Mouse (Mus musculus): ENCODE measurements around the gene Ipo4. TPM values are rescaled to one million over a fixed set of nuclear protein-coding genes. Genes with fewer than 3 reads are reported as not detected.

Ipo4 gene
- total and polyA plus RNA-seq, 3 experiments, result 46.2 to 132 TPM; not detected in 1

DNA sequence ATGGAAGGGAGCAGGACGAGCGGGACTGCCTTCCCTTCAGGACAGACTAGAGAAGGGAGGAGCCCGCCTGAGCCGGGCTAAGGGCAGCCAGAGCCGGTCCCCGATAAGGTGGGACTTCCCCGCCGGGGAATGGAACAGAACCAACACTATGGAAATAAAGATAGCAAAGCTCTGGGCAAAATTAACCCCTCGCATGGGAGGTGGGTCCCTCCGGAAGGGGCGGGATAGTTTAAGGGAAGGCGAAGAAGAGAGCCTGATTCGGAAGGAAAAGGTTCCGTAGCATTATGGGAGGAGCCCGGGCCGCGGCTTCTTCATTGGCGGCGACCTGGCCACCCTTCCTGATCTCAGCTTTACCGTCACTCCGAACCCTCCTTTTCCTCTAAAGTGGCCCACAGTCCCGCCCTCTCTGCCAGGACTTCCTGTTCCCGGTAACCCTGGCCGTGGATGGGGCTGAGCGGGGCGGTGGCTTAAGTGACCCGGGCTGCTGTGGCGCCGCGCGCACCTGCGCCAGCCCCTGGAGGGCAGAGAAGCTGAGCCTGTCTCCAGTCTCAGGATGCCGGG lies 44.3 kb downstream of the Ipo4 start, which contains the start of gene Rnf31 (continued):
- peak; percentile 41; the same call in 1 of the 2 replicates for TF ChIP-seq TBP (IDR thresholded peaks at IDR 0.05; ENCODE audit: low read depth, low read length)
- TF ChIP-seq ZC3H11A (IDR thresholded peaks at IDR 0.05; ENCODE audit: low read depth, low read length), result no peak
- TF ChIP-seq TCF12 (IDR thresholded peaks at IDR 0.05; ENCODE audit: low read depth, low read length), result peak; percentile 43; the same call in 1 of the 2 replicates

DNA sequence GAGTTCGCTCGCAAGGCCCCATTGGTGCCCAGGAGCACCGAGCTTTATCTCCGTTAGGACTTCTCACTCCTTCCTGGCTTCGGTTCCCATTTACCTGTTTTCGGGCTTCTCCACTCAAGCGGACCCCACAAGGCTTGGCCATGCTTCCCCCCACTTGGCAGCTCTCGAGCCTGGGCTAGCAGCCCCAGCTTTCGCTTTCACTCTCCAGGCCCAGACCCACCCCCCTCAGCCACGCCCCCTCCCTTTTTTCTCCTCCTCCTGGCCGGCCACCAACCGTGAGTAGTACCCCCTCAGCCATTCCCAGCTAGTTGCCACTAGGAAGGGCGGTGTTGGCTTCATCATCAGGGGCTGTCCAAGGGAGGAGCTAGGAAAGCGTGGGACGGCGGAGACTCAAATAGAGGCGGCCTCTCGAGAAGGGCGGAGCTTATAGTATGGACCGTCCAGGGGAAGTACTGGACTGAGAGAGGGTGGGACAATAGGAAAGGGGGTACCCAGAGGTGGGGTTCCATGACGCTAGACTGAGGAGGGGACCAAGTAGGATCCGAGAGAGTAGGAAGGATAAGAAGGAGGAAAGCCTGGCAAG lies 44.9 kb downstream of the Ipo4 start, which contains the start of gene Psme2:
Gene Psme2, minus strand, starts transcription at position 366 of the 583 bp plus-strand sequence.
- no peaks in the 10 kb centered on the region for H3K9me3 ChIP-seq (replicated peaks; ENCODE audit: insufficient read depth, low read length)
- peaks cover 24% of the 10 kb centered on the region for H3K79me2 ChIP-seq (ENCODE audit: control insufficient read depth, insufficient read depth, low read length, poor library complexity)
- H3K36me3 ChIP-seq (ENCODE audit: control insufficient read depth in 1 of 2, insufficient read depth in 2 of 2, low read length in 2 of 2), result peaks cover 3 to 25% of the 10 kb centered on the region in 2 experiments; a peak in 3 of 4 replicates
- H3K27me3 ChIP-seq (ENCODE audit: control insufficient read depth in 1 of 2, insufficient read depth in 2 of 2, low read length in 2 of 2), result no peaks in the 10 kb centered on the region
- peaks cover 3 to 39% of the 10 kb centered on the region in 2 experiments for H3K4me1 ChIP-seq (ENCODE audit: control insufficient read depth in 1 of 2, insufficient read depth in 2 of 2, low read length in 2 of 2)
- peak; percentile 98 for DNase-seq (ENCODE audit: low read depth, low spot score)
- no peak; the same call in 1 of the 2 replicates for TF ChIP-seq TCF12 (IDR thresholded peaks at IDR 0.05; ENCODE audit: low read depth, low read length)
- TF ChIP-seq ELF1 (IDR thresholded peaks at IDR 0.05; ENCODE audit: low read depth, low read length), result peak; percentile 15; the same call in 1 of the 2 replicates
- TF ChIP-seq POLR2A (IDR thresholded peaks at IDR 0.05; ENCODE audit: control insufficient read depth in 1 of 2, insufficient read depth in 1 of 2, low read depth in 1 of 2, low read length in 2 of 2, poor library complexity in 1 of 2), result peak; percentile 54 to 66; a peak in 2 of 4 replicates
- peak; percentile 74 for TF ChIP-seq POLR2AphosphoS2 (IDR thresholded peaks at IDR 0.05; ENCODE audit: low read length)
- no peak for TF ChIP-seq GABPA (IDR thresholded peaks at IDR 0.05; ENCODE audit: low read depth, low read length)
- no peak for TF ChIP-seq USF2 (IDR thresholded peaks at IDR 0.05; ENCODE audit: borderline replicate concordance in 1 of 2, insufficient read depth in 1 of 2, low read depth in 1 of 2, low read length in 2 of 2)
- TF ChIP-seq EP300 (IDR thresholded peaks at IDR 0.05; ENCODE audit: low read depth in 1 of 2, low read length in 2 of 2), result peak in 1 of 2 experiments; percentile 0; a peak in 1 of 4 replicates
- TF ChIP-seq ETS1 (IDR thresholded peaks at IDR 0.05; ENCODE audit: low read depth, low read length), result 0 out of 2 replicates have a peak, but pooled peaks have one; percentile 56
- TF ChIP-seq MXI1 (IDR thresholded peaks at IDR 0.05; ENCODE audit: low read depth, low read length), result peak; percentile 85
- TF ChIP-seq POLR2AphosphoS5 (IDR thresholded peaks at IDR 0.05; ENCODE audit: borderline replicate concordance, low read depth, low read length), result no peak
- TF ChIP-seq SIN3A (IDR thresholded peaks at IDR 0.05; ENCODE audit: low read length), result peak; percentile 85
- peak; percentile 18; the same call in 1 of the 2 replicates for TF ChIP-seq NELFE (IDR thresholded peaks at IDR 0.05; ENCODE audit: low read depth, low read length)
- peak within 1 kb of the TSS; percentile 80 to 94 for H3K4me3 ChIP-seq (ENCODE audit: control insufficient read depth in 1 of 2, insufficient read depth in 1 of 2, low read depth in 2 of 2, low read length in 2 of 2)
- H3K27ac ChIP-seq (ENCODE audit: control insufficient read depth, low read depth, low read length), result peak within 1 kb of the TSS; percentile 86
- H3K9ac ChIP-seq (ENCODE audit: control insufficient read depth, low read depth, low read length, poor library complexity, severe bottlenecking), result peak within 1 kb of the TSS; percentile 82

DNA sequence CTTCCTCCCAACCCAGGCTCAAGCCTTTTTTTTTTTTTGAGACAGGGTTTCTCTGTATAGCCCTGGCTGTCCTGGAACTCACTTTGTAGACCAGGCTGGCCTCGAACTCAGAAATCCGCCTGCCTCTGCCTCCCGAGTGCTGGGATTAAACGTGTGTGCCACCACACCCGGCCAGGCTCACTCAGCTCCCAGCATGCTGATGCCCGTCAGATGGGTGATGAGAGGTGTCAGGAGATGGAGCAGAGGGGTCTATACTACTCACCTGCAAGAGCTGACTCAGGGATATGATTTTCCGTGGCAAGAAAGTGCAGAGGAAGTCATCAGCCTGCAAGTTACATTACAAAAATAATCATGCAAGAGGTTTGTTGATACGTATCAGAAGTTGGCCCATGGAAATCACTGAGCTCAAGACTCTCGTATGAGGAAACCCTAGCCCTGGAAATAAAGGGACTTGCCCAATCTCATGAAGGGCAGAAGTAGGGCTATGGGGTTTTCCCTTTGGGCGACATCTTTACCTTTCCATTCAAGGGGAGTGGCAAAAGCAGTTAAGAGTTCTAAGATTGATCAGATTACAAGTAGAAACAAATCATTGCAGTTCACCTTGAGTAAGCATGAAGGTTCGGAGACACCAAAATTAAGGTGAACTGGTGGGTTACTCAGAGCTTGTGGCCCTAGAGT lies 45.8 kb downstream of the Ipo4 start:
- peaks cover 3 to 44% of the 10 kb centered on the region in 2 experiments for H3K4me1 ChIP-seq (ENCODE audit: control insufficient read depth in 1 of 2, insufficient read depth in 2 of 2, low read length in 2 of 2)
- peak overlapping the region; percentile 35; the same call in 1 of the 2 replicates for H3K27ac ChIP-seq (ENCODE audit: control insufficient read depth, low read depth, low read length)
- peaks cover 3 to 30% of the 10 kb centered on the region in 2 experiments; a peak in 3 of 4 replicates for H3K36me3 ChIP-seq (ENCODE audit: control insufficient read depth in 1 of 2, insufficient read depth in 2 of 2, low read length in 2 of 2)
- peaks cover 24% of the 10 kb centered on the region for H3K79me2 ChIP-seq (ENCODE audit: control insufficient read depth, insufficient read depth, low read length, poor library complexity)
- H3K27me3 ChIP-seq (ENCODE audit: control insufficient read depth in 1 of 2, insufficient read depth in 2 of 2, low read length in 2 of 2), result no peaks in the 10 kb centered on the region
- no peak for TF ChIP-seq ZKSCAN1 (IDR thresholded peaks at IDR 0.05; ENCODE audit: low read depth, low read length)
- TF ChIP-seq RCOR1 (IDR thresholded peaks at IDR 0.05; ENCODE audit: low read depth, low read length), result 0 out of 2 replicates have a peak, but pooled peaks have one; percentile 8
- no peak for TF ChIP-seq POLR2AphosphoS5 (IDR thresholded peaks at IDR 0.05; ENCODE audit: borderline replicate concordance, low read depth, low read length)
- no peak for TF ChIP-seq SIN3A (IDR thresholded peaks at IDR 0.05; ENCODE audit: low read length)
- TF ChIP-seq MXI1 (IDR thresholded peaks at IDR 0.05; ENCODE audit: low read depth, low read length), result no peak
- H3K9ac ChIP-seq (ENCODE audit: control insufficient read depth, low read depth, low read length, poor library complexity, severe bottlenecking), result peak overlapping the region; percentile 65
- H3K9me3 ChIP-seq (replicated peaks; ENCODE audit: insufficient read depth, low read length), result no peaks in the 10 kb centered on the region
- H3K4me3 ChIP-seq (ENCODE audit: control insufficient read depth in 1 of 2, insufficient read depth in 1 of 2, low read depth in 2 of 2, low read length in 2 of 2), result peak overlapping the region; percentile 80 to 94
- peak; percentile 35 for DNase-seq (ENCODE audit: low read depth, low spot score)
